Mouse (Mus musculus) kidney, adult 8-10 months (tissue): ENCODE measurements around the gene Usp49.

Experiments
- DNase-seq, 2 experiments: peaks; one replicate each; pipeline ENCODE4 v3.0.0; 2022

The Usp49 gene

GRCm38 (mm10) chr17:47694503-47695336, 64.2 kb downstream of the Usp49 start, which contains the start of gene Prickle4:
Gene Prickle4, minus strand, starts transcription at chr17:47694736.
- DNase-seq: peak; percentile 97 to 98

GRCm38 (mm10) chr17:47695337-47695710, 64.8 kb downstream of the Usp49 start:
- no peak for DNase-seq

- DNase-seq: peak; percentile 85 to 88
Observed at GRCm38 (mm10) chr17:47698156-47698555, 67.7 kb downstream of the Usp49 start.

GRCm38 (mm10) chr17:47699055-47699454, 68.6 kb downstream of the Usp49 start:
- DNase-seq: peak in 1 of 2 experiments; percentile 42

GRCm38 (mm10) chr17:47701793-47702192, 71.3 kb downstream of the Usp49 start:
- DNase-seq: no peak

GRCm38 (mm10) chr17:47702548-47703345, 72.3 kb downstream of the Usp49 start:
- DNase-seq: no peak

GRCm38 (mm10) chr17:47703556-47703955, 73.1 kb downstream of the Usp49 start:
- no peak for DNase-seq

GRCm38 (mm10) chr17:47704692-47705091, 74.2 kb downstream of the Usp49 start:
- no peak for DNase-seq

GRCm38 (mm10) chr17:47706196-47706595, 75.7 kb downstream of the Usp49 start:
- no peak for DNase-seq

- peak in 1 of 2 experiments; percentile 51 for DNase-seq
Observed at GRCm38 (mm10) chr17:47707961-47708360, 77.5 kb downstream of the Usp49 start.

- no peak for DNase-seq
Observed at GRCm38 (mm10) chr17:47708972-47709371, 78.5 kb downstream of the Usp49 start.

GRCm38 (mm10) chr17:47710036-47710435, 79.5 kb downstream of the Usp49 start:
- no peak for DNase-seq

- DNase-seq: no peak
Observed at GRCm38 (mm10) chr17:47711883-47712282, 81.4 kb downstream of the Usp49 start.

- DNase-seq: no peak
Observed at GRCm38 (mm10) chr17:47712889-47713571, 82.5 kb downstream of the Usp49 start.

- no peak for DNase-seq
Observed at GRCm38 (mm10) chr17:47715037-47715436, 84.5 kb downstream of the Usp49 start.

GRCm38 (mm10) chr17:47721183-47721582, 90.7 kb downstream of the Usp49 start:
- DNase-seq: no peak

GRCm38 (mm10) chr17:47726566-47726965, 96.1 kb downstream of the Usp49 start, which contains the start of gene Pgc:
Gene Pgc, plus strand, starts transcription at chr17:47726842.
- DNase-seq: no peak

- no peak for DNase-seq
Observed at GRCm38 (mm10) chr17:47730633-47731575, 100.4 kb downstream of the Usp49 start.

- DNase-seq: no peak
Observed at GRCm38 (mm10) chr17:47735553-47736100, 105.1 kb downstream of the Usp49 start.
